Mouse (Mus musculus) mouse embryonic stem cell (cell line): ENCODE results near the gene Tmem200b.

ENCODE experiments used
- in situ Hi-C, 2 experiments: fragments of 300-500 bp; cut with MboI; formaldehyde crosslinking; loops; 1 replicate in 1 of 2; 3 replicates in 1 of 2; pipeline ENCODE4 v1.14.3; 2019 to 2020; ENCODE audit warnings: low sequenced_read_pairs in 2 of 2, low pct_unique_long_range_greater_than_20kb in 1 of 2, mixed read lengths in 1 of 2; ENCODE audit not compliant: unreplicated experiment in 1 of 2

The Tmem200b gene

GRCm38 (mm10) chr4:131921461-131922346 is at the start of gene Tmem200b:
Gene Tmem200b, plus strand, starts transcription at chr4:131921771.
- in situ Hi-C loops, result no loop called here

- in situ Hi-C loops, result no loop called here
Measured at GRCm38 (mm10) chr4:131872672-131873292, 48.8 kb upstream of the Tmem200b start.

GRCm38 (mm10) chr4:131873293-131874168 is 48.0 kb upstream of the Tmem200b start, which contains the start of gene Srsf4:
Gene Srsf4, plus strand, starts transcription at chr4:131873617.
- in situ Hi-C loops, result no loop called here

GRCm38 (mm10) chr4:131874169-131874536 is 47.4 kb upstream of the Tmem200b start:
- in situ Hi-C loops, result no loop called here

GRCm38 (mm10) chr4:131874567-131874966 is 47.0 kb upstream of the Tmem200b start:
- in situ Hi-C loops, result no loop called here

GRCm38 (mm10) chr4:131875242-131875641 is 46.3 kb upstream of the Tmem200b start:
- in situ Hi-C loops, result no loop called here

GRCm38 (mm10) chr4:131876836-131877235 is 44.7 kb upstream of the Tmem200b start:
- in situ Hi-C loops, result no loop called here

GRCm38 (mm10) chr4:131879692-131880091 is 41.9 kb upstream of the Tmem200b start:
- in situ Hi-C loops, result no loop called here

- in situ Hi-C loops, result no loop called here
Measured at GRCm38 (mm10) chr4:131881306-131881705, 40.3 kb upstream of the Tmem200b start.

- in situ Hi-C loops, result no loop called here
Measured at GRCm38 (mm10) chr4:131883571-131883970, 38.0 kb upstream of the Tmem200b start.

GRCm38 (mm10) chr4:131885376-131885775 is 36.2 kb upstream of the Tmem200b start:
- in situ Hi-C loops, result no loop called here

- in situ Hi-C loops, result no loop called here
Measured at GRCm38 (mm10) chr4:131888564-131888963, 33.0 kb upstream of the Tmem200b start.

GRCm38 (mm10) chr4:131890692-131891091 is 30.9 kb upstream of the Tmem200b start:
- in situ Hi-C loops, result no loop called here

- in situ Hi-C loops, result no loop called here
Measured at GRCm38 (mm10) chr4:131897109-131897508, 24.5 kb upstream of the Tmem200b start.

- in situ Hi-C loops, result no loop called here
Measured at GRCm38 (mm10) chr4:131897787-131898186, 23.8 kb upstream of the Tmem200b start.

GRCm38 (mm10) chr4:131898503-131899179 is 22.9 kb upstream of the Tmem200b start:
- in situ Hi-C loops, result no loop called here

- in situ Hi-C loops, result no loop called here
Measured at GRCm38 (mm10) chr4:131899180-131899554, 22.4 kb upstream of the Tmem200b start.

- in situ Hi-C loops, result no loop called here
Measured at GRCm38 (mm10) chr4:131901090-131901489, 20.5 kb upstream of the Tmem200b start.
